Mouse (Mus musculus) frontal cortex, postnatal 36 days (tissue): Measurements from ENCODE around the gene Gm20937.
"Not testable (repeated sequence)": the region's sequence is repeated elsewhere in the genome, so short reads cannot be mapped to it uniquely, and the experiment has no call there.

Experiments
- DNase-seq, 2 experiments: peaks; one replicate each; pipeline ENCODE4 v3.0.0; 2022; ENCODE audit warnings: low spot score in 2 of 2

Gene Gm20937

GRCm38 (mm10) chrY:68294798-68295197 is at the start of gene Gm20937:
Gene Gm20937, minus strand, starts transcription at chrY:68294898.
- DNase-seq: not testable (repeated sequence)
